Mouse (Mus musculus) liver, embryonic 14.5 days (tissue): ENCODE data around the gene Stam. TPM values are rescaled to one million over a fixed set of nuclear protein-coding genes. Genes with fewer than 3 reads are reported as not detected.

Experiments
- ATAC-seq: fragments of 200-750 bp; cut with Nextera tagmentation; 2 replicates; pipeline ENCODE4 v1.8.0; 2017; ENCODE audit warnings: moderate number of reproducible peaks, mild to moderate bottlenecking, moderate library complexity; ENCODE audit not compliant: insufficient read depth
- DNase-seq, 3 experiments: peaks; one replicate each; pipeline ENCODE4 v3.0.0-alpha.2; 2012 to 2013; ENCODE audit warnings: low read depth in 3 of 3, low spot score in 3 of 3
- H3K27ac ChIP-seq: fragments of 300-500 bp; sonication (generic); 2 replicates; pipeline ENCODE4 v1.5.1; 2014; ENCODE audit warnings: moderate library complexity, mild to moderate bottlenecking, control low read depth, inconsistent platforms
- H3K27me3 ChIP-seq: fragments of 300-500 bp; sonication (generic); 2 replicates; pipeline ENCODE4 v1.6.1; 2014; ENCODE audit warnings: mild to moderate bottlenecking, low read length, moderate library complexity; ENCODE audit not compliant: control insufficient read depth, insufficient read depth
- H3K36me3 ChIP-seq: fragments of 300-500 bp; sonication (generic); replicated peaks from 2 replicates; pipeline ENCODE4 v1.6.1; 2014; ENCODE audit warnings: low read depth; ENCODE audit not compliant: control insufficient read depth, insufficient read depth
- H3K4me1 ChIP-seq, 2 experiments: fragments of 200-500 bp in 1 of 2; fragments of 300-500 bp in 1 of 2; sonication (generic) in 1 of 2; replicated peaks; 2 replicates each; pipeline ENCODE4 v1.6.1; 2012 to 2014; ENCODE audit warnings: antibody characterized with exemption in 1 of 2, inconsistent platforms in 1 of 2, low read length in 1 of 2; ENCODE audit not compliant: control insufficient read depth in 2 of 2, insufficient read depth in 2 of 2
- H3K4me2 ChIP-seq: fragments of 300-500 bp; sonication (generic); 2 replicates; pipeline ENCODE4 v1.6.1; 2014; ENCODE audit warnings: low read depth, mild to moderate bottlenecking, control low read depth, moderate library complexity
- H3K4me3 ChIP-seq, 2 experiments: fragments of 200-500 bp in 1 of 2; fragments of 300-500 bp in 1 of 2; sonication (generic) in 1 of 2; 2 replicates each; pipeline ENCODE4 v1.5.1; 2012 to 2014; ENCODE audit warnings: low read depth in 2 of 2, low read length in 2 of 2, mild to moderate bottlenecking in 2 of 2, control low read depth in 1 of 2, inconsistent platforms in 1 of 2, moderate library complexity in 1 of 2; ENCODE audit not compliant: insufficient read depth in 1 of 2
- H3K9ac ChIP-seq: fragments of 300-500 bp; sonication (generic); replicated peaks from 2 replicates; pipeline ENCODE4 v1.6.1; 2014; ENCODE audit warnings: mild to moderate bottlenecking, control low read depth, moderate library complexity
- H3K9me3 ChIP-seq: fragments of 300-500 bp; sonication (generic); 2 replicates; pipeline ENCODE4 v1.6.1; 2016; ENCODE audit warnings: low read length, mixed read lengths; ENCODE audit not compliant: control insufficient read depth
- CTCF ChIP-seq: IDR thresholded peaks from 2 replicates; pipeline ENCODE4 v1.5.1; 2016; ENCODE audit warnings: antibody characterized with exemption, low read depth, control low read depth
- EP300 ChIP-seq: IDR thresholded peaks from 2 replicates; pipeline ENCODE4 v1.6.1; 2016; ENCODE audit warnings: antibody characterized with exemption, low read depth
- WGBS: fragments of 180-500 bp; shearing (Covaris S2); extraction: QIAGEN DNeasy Blood & Tissue Kit; methylation state at CpG from one replicate; pipeline ENCODE4 v1.1.7; 2014; ENCODE audit not compliant: insufficient replicate concordance; 5-methylcytosine and 5-hydroxymethylcytosine counted together
- polyA plus RNA-seq, 2 experiments: library from polyadenylated mRNA; depleted of rRNA in 1 of 2; stranded (reverse) in 1 of 2; unstranded in 1 of 2; fragments of >200 nt; fragmentation: Nextera tagmentation in 1 of 2; extraction: Ambion mirVana in 1 of 2; gene quantifications; 2 replicates each; pipeline versions ENCODE4 v1.2.1 to v1.2.3; 2012 to 2014

Stam gene
- polyA plus RNA-seq, 2 experiments, result 10.4 to 24.8 TPM

DNA sequence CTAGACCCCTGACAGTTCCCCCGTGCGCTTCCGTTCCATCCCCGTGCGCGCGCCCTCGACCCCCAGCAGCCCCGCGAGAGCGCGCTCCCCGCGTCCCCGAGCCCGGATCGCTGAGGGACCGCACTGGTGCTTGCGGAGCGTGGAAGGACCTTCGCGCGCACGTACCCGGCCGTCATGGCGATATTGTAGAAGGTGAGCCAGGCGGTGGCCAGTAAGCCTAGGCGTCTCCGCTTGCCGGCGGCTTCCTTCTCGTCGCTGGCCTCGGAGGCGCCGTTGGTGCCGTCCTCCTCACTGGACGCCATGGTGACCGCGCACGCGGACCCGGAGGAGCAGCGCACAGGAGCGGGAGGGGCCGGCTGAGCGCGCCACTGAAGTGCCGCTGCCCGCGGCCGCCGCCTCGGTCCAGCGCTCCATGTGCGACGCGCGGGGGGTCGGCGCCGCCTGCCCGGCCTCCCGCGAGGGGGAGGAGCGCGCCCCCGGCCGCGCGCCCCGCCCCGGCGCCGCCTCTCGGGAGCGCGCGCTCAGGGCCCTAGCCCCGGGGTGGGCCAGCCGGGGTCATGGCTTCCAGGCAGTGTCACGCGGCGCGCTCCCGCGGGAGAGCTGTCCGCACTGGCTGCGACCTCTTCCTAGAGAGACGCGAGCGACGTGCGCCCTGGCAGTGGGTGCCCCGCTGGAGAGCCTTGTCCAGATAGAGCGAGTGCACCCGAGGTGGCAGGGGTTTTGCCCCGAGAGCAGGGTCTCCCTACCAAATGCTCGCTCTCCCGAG lies 18.1 kb upstream of the Stam start, which contains the start of gene Hacd1:
Hacd1 (minus strand) TSS at position 570 of the 766 bp plus-strand sequence.
- TF ChIP-seq CTCF, result no peak
- no peak for TF ChIP-seq EP300
- no peaks in the 10 kb centered on the region for H3K9me3 ChIP-seq
- H3K4me2 ChIP-seq, result peak within 1 kb of the TSS; percentile 72
- peak within 1 kb of the TSS; percentile 50; the same call in 1 of the 2 replicates for H3K27ac ChIP-seq
- peaks cover 6 to 7% of the 10 kb centered on the region in 2 experiments; a peak in 3 of 4 replicates for H3K4me1 ChIP-seq
- peak within 1 kb of the TSS; percentile 75 to 89 for H3K4me3 ChIP-seq
- DNase-seq (peak in 1 of 3 experiments; percentile 42), ATAC-seq (peak; percentile 78)
- H3K36me3 ChIP-seq, result no peaks in the 10 kb centered on the region
- H3K27me3 ChIP-seq, result no peaks in the 10 kb centered on the region
- peak within 1 kb of the TSS; percentile 75 for H3K9ac ChIP-seq
- under 1% methylated on average over 97 of the region's 101 CpGs for WGBS

DNA sequence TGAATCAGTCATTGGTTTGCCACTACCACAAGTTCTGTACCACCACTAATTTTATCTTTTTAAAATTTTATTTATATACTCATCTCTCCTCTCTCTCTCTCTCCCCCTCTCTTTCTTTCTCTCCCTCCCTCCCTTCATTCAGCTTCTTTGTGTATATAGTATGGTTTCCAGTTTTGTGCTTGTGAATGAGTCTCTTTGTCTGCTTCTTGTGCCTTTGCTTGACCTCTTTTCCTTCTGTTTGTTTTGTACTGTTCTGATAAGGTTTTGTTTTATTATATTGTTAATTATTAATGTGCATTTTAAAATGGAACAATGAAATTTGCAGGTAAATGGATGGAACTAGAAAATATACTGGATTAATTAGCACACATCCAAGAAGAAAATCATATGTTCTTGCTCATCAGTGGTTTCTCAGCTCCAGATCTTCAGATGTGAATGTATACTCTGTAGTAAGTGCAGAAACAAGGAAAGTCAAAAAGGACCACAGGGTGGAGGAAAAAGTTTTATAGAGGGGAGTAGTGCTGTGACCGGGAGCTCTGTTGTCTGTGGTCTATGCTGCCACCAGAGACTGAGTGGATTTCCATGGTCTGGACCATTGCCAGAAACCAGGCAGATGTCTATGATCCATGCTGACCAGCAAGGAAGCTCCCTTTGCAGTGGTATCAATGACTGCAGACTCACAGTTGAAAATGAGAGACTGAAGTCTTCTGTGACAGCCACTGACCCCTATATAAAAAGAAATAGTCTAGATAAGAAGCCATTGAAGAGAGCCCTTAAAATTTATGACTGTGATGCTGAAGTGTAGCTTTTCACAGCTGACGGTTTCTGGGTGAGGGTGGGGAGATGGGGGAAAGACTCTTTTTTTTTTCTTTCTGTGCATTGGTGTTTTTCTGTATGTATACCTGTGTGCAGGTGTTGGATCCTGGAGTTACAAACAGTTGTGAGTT lies 7.9 kb upstream of the Stam start:
- no peaks in the 10 kb centered on the region for H3K9me3 ChIP-seq
- H3K9ac ChIP-seq, result no peak overlapping the region
- no peaks in the 10 kb centered on the region for H3K27me3 ChIP-seq
- WGBS, result 56% methylated on average over 2 of the region's 2 CpGs
- H3K36me3 ChIP-seq, result no peaks in the 10 kb centered on the region
- no peak for TF ChIP-seq CTCF
- no peak for TF ChIP-seq EP300
- H3K4me2 ChIP-seq, result no peak overlapping the region
- no peak overlapping the region for H3K4me3 ChIP-seq
- peaks cover 4 to 13% of the 10 kb centered on the region in 2 experiments; a peak in 2 of 4 replicates for H3K4me1 ChIP-seq
- DNase-seq (no peak), ATAC-seq (no peak)
- no peak overlapping the region for H3K27ac ChIP-seq

- Histone ChIP-seq H3K9ac (no peak overlapping the region), H3K27ac (no peak overlapping the region), H3K36me3 (no peaks in the 10 kb centered on the region), H3K4me1 (peaks cover 8 to 14% of the 10 kb centered on the region in 2 experiments), H3K4me2 (no peak overlapping the region), H3K27me3 (no peaks in the 10 kb centered on the region), H3K9me3 (no peaks in the 10 kb centered on the region), H3K4me3 (no peak overlapping the region)
- TF ChIP-seq CTCF (no peak), EP300 (no peak)
- WGBS, result 15% methylated on average over 2 of the region's 2 CpGs
- ATAC-seq (no peak), DNase-seq (no peak)
These were observed 4.9 kb upstream of the Stam start for GRCm38 (mm10) chr2:14069027-14069426.

GRCm38 (mm10) chr2:14070466-14070865 lies 3.4 kb upstream of the Stam start:
- H3K27me3 ChIP-seq, result no peaks in the 10 kb centered on the region
- TF ChIP-seq EP300, result no peak
- H3K9ac ChIP-seq, result no peak overlapping the region
- DNase-seq (no peak), ATAC-seq (no peak)
- no peaks in the 10 kb centered on the region for H3K36me3 ChIP-seq
- H3K9me3 ChIP-seq, result no peaks in the 10 kb centered on the region
- no peak overlapping the region for H3K27ac ChIP-seq
- WGBS, result 73% methylated on average over 8 of the region's 8 CpGs
- H3K4me1 ChIP-seq, result peaks cover 14% of the 10 kb centered on the region in 2 experiments
- H3K4me2 ChIP-seq, result no peak overlapping the region
- H3K4me3 ChIP-seq, result no peak overlapping the region

GRCm38 (mm10) chr2:14073008-14073361 lies 913 bp upstream of the Stam start:
- H3K27me3 ChIP-seq, result no peaks in the 10 kb centered on the region
- TF ChIP-seq CTCF (no peak), EP300 (no peak)
- no peak for ATAC-seq
- H3K4me2 ChIP-seq, result peak overlapping the region; percentile 92
- 9% methylated on average over 8 of the region's 8 CpGs for WGBS
- no peaks in the 10 kb centered on the region for H3K9me3 ChIP-seq
- peak overlapping the region; percentile 73 to 98 for H3K4me3 ChIP-seq
- H3K36me3 ChIP-seq, result no peaks in the 10 kb centered on the region
- peak overlapping the region; percentile 98 for H3K9ac ChIP-seq
- H3K27ac ChIP-seq, result peak overlapping the region; percentile 100
- H3K4me1 ChIP-seq, result peaks cover 16 to 23% of the 10 kb centered on the region in 2 experiments
- no peak for DNase-seq
